In the genomic region with DNA sequence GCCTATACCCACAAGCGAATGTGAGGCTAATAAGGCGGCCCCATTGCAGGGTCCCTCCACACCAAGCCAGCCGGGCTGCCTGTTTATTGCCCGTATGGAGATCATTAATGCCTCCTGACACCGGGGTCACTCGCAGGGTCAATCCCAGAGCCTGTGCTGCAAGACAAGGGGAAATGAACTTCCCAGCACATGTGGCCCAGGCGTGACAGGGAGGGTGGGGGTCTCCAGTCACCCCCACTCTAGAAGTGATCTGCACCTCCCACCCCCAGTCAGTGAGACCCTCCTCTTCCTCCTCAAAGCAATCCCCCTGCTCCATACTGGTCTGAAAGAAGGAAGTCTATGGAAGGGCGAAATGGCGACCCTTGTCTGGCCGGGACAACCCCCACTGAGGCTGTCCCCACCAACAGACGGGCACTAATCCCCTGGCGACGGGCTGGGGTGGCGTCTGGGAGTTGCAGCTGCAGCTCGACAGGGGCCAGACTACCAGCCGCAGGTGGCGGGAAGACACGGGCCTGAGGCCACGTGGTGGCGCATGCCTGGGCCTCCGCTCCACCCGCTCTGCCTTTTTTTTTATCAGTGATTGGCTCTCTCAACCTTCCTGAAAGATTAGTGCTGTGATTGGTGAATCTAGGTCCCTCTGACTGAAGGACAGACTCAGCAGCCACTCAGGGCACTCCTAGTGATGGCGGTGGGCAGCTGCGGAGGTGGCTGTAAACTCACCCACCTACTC, we compare ENCODE assay signal across 17 mouse cellular contexts. TPM values are rescaled to one million over a fixed set of nuclear protein-coding genes. Genes with fewer than 3 reads are reported as not detected.
DNase-seq lines count a peak whose midpoint lies in the region; ATAC-seq and TF ChIP-seq lines count a peak whose summit lies in the region.
"Had no signal": no experiment of that assay in that cellular context is flagged by ENCODE, and none has a peak within 500 bp of the region (broad histone marks: within the 10 kb centered on the region; RNA-seq: fewer than 3 reads in every experiment).

No protein-coding gene starts in this region.

- H3K9me3 ChIP-seq in midbrain, embryonic 10.5 days (replicated peaks): no peaks in the 10 kb centered on the region
- H3K9me3 ChIP-seq in midbrain, postnatal 0 days (ENCODE audit: low read length): no peaks in the 10 kb centered on the region
- no peaks in the 10 kb centered on the region for H3K9me3 ChIP-seq in embryonic facial prominence, embryonic 10.5 days
- H3K9me3 ChIP-seq: forebrain, embryonic 13.5 days had no signal

- whole genome bisulfite sequencing in midbrain, embryonic 10.5 days: 63% methylated on average over 24 of the region's 24 CpGs
- WGBS in midbrain, postnatal 0 days: 59% methylated on average over 24 of the region's 24 CpGs
- WGBS in embryonic facial prominence, embryonic 10.5 days: 40% methylated on average over 24 of the region's 24 CpGs

- H3K27ac ChIP-seq in midbrain, embryonic 10.5 days (replicated peaks): peak overlapping the region; percentile 39; the same call in 1 of the 2 replicates
- H3K27ac ChIP-seq in midbrain, postnatal 0 days (ENCODE audit: low read depth, low read length): no peak overlapping the region
- H3K27ac ChIP-seq in embryonic facial prominence, embryonic 10.5 days (replicated peaks): peak overlapping the region; percentile 81
- H3K27ac ChIP-seq: forebrain, embryonic 13.5 days; liver, embryonic 14.5 days; macrophage had no signal

- no peak for TF ChIP-seq CTCF in midbrain, postnatal 0 days (IDR thresholded peaks at IDR 0.05)

- peak; percentile 34 for DNase-seq in midbrain, embryonic 10.5 days (ENCODE audit: low spot score)
- no peak for DNase-seq in midbrain, postnatal 0 days (ENCODE audit: low spot score)
- DNase-seq in embryonic facial prominence, embryonic 10.5 days (ENCODE audit: low spot score): peak; percentile 82
- DNase-seq in mesoderm, embryonic 11.5 days (ENCODE audit: low read depth, low spot score): peak; percentile 45
- DNase-seq in testis, postnatal 10 days (ENCODE audit: low spot score): peak; percentile 44
- no peak for DNase-seq in cerebellum, adult 11-12 months
- no peak for DNase-seq in right cerebral cortex, postnatal 25 days
- DNase-seq in spleen, postnatal 4 days (ENCODE audit: low spot score in 2 of 2): no peak
- DNase-seq: heart, adult 11 months; thymus, postnatal 4 days had no signal

- no peak overlapping the region for H3K4me2 ChIP-seq in midbrain, postnatal 0 days (ENCODE audit: low read depth, low read length, poor library complexity, severe bottlenecking)
- H3K4me2 ChIP-seq: forebrain, embryonic 13.5 days had no signal

- peaks cover 7% of the 10 kb centered on the region for H3K4me1 ChIP-seq in midbrain, embryonic 10.5 days
- no peaks in the 10 kb centered on the region for H3K4me1 ChIP-seq in midbrain, postnatal 0 days (ENCODE audit: insufficient read depth, low read length)
- H3K4me1 ChIP-seq in embryonic facial prominence, embryonic 10.5 days: peaks cover 30% of the 10 kb centered on the region
- H3K4me1 ChIP-seq: forebrain, embryonic 13.5 days had no signal

- H3K27me3 ChIP-seq in midbrain, embryonic 10.5 days (ENCODE audit: low read depth, poor library complexity, severe bottlenecking): peaks cover 56% of the 10 kb centered on the region
- H3K27me3 ChIP-seq in midbrain, postnatal 0 days (ENCODE audit: insufficient read depth, low read length): no peaks in the 10 kb centered on the region; the same call in 1 of the 2 replicates
- peaks cover 32% of the 10 kb centered on the region for H3K27me3 ChIP-seq in embryonic facial prominence, embryonic 10.5 days (replicated peaks; ENCODE audit: low read depth, poor library complexity, severe bottlenecking)

- no peak overlapping the region for H3K9ac ChIP-seq in midbrain, postnatal 0 days (replicated peaks; ENCODE audit: low read length, poor library complexity, severe bottlenecking)
- H3K9ac ChIP-seq: forebrain, embryonic 13.5 days; liver, embryonic 14.5 days had no signal

- ATAC-seq in midbrain, postnatal 0 days (ENCODE audit: low FRiP score): no peak
- ATAC-seq: activated CD4-positive, CD25-positive, alpha-beta regulatory T cell, adult 4 months; forebrain, embryonic 13.5 days had no signal

- H3K4me3 ChIP-seq in midbrain, embryonic 10.5 days: no peak overlapping the region
- no peak overlapping the region for H3K4me3 ChIP-seq in midbrain, postnatal 0 days (ENCODE audit: low read depth, low read length)
- peak overlapping the region; percentile 17; the same call in 1 of the 2 replicates for H3K4me3 ChIP-seq in embryonic facial prominence, embryonic 10.5 days
- H3K4me3 ChIP-seq: forebrain, embryonic 13.5 days had no signal

- no peaks in the 10 kb centered on the region for H3K36me3 ChIP-seq in midbrain, embryonic 10.5 days
- no peaks in the 10 kb centered on the region for H3K36me3 ChIP-seq in midbrain, postnatal 0 days (ENCODE audit: insufficient read depth, low read length)
- H3K36me3 ChIP-seq in embryonic facial prominence, embryonic 10.5 days (replicated peaks): no peaks in the 10 kb centered on the region

RNA-seq across cellular contexts. Expression of gene Tbx4, which starts 10.0 kb away (rescaled TPM):
- 0.04 and 0.20 TPM in 2 replicates for polyA plus RNA-seq in midbrain, embryonic 10.5 days (2016; fragmentation: Nextera tagmentation; extraction: Ambion mirVana)
- total RNA-seq in midbrain, postnatal 0 days (2014; rRNA removed): 0.05 and 0.27 TPM in 2 replicates
- polyA plus RNA-seq in midbrain, postnatal 0 days (2015; fragmentation: Nextera tagmentation; extraction: Ambion mirVana): 0.20 and 0.37 TPM in 2 replicates
- 1.0 and 1.4 TPM in 2 replicates for polyA plus RNA-seq in embryonic facial prominence, embryonic 10.5 days (2016; fragmentation: Nextera tagmentation; extraction: Ambion mirVana)
- polyA plus RNA-seq: activated CD4-positive, CD25-positive, alpha-beta regulatory T cell, adult 4 months; kidney, embryonic 14.5 days; macrophage had no signal

RNA-seq across cellular contexts. Expression of gene Gm11444, which starts 26.1 kb away (rescaled TPM):
- not detected in 2 replicates for polyA plus RNA-seq in midbrain, embryonic 10.5 days (2016; fragmentation: Nextera tagmentation; extraction: Ambion mirVana)
- not detected in 2 replicates for total RNA-seq in midbrain, postnatal 0 days (2014; rRNA removed)
- polyA plus RNA-seq in midbrain, postnatal 0 days (2015; fragmentation: Nextera tagmentation; extraction: Ambion mirVana): not detected in 2 replicates
- not detected in 2 replicates for polyA plus RNA-seq in embryonic facial prominence, embryonic 10.5 days (2016; fragmentation: Nextera tagmentation; extraction: Ambion mirVana)
- total RNA-seq: hematopoietic stem cell, adult 5-6 weeks had no signal
- polyA plus RNA-seq: brain, embryonic 14.5 days; forebrain, embryonic 13.5 days; kidney, embryonic 14.5 days; liver, embryonic 14.5 days; macrophage had no signal

RNA-seq across cellular contexts. Expression of gene Tbx2, which starts 43.9 kb away (rescaled TPM):
- 0.27 and 0.43 TPM in 2 replicates for polyA plus RNA-seq in midbrain, embryonic 10.5 days (2016; fragmentation: Nextera tagmentation; extraction: Ambion mirVana)
- total RNA-seq in midbrain, postnatal 0 days (2014; rRNA removed): 3.9 and 4.4 TPM in 2 replicates
- polyA plus RNA-seq in midbrain, postnatal 0 days (2015; fragmentation: Nextera tagmentation; extraction: Ambion mirVana): 0.32 and 0.42 TPM in 2 replicates
- 9.9 and 10.9 TPM in 2 replicates for polyA plus RNA-seq in embryonic facial prominence, embryonic 10.5 days (2016; fragmentation: Nextera tagmentation; extraction: Ambion mirVana)
- polyA plus RNA-seq: macrophage had no signal

Comparison
In these comparisons a context has a peak if more than half of its experiments do, and no peak if none do; other contexts are left out.
1. DNase-seq: peak in midbrain, embryonic 10.5 days (single experiment), embryonic facial prominence, embryonic 10.5 days (single experiment), mesoderm, embryonic 11.5 days (single experiment) and testis, postnatal 10 days (single experiment); none in midbrain, postnatal 0 days (single experiment), cerebellum, adult 11-12 months (single experiment), right cerebral cortex, postnatal 25 days (single experiment) and spleen, postnatal 4 days (0 of 2).